Mouse (Mus musculus): ENCODE measurements around the gene 4931406C07Rik. TPM values are rescaled to one million over a fixed set of nuclear protein-coding genes. Genes with fewer than 3 reads are reported as not detected.
"Not testable (repeated sequence)": the region's sequence is repeated elsewhere in the genome, so short reads cannot be mapped to it uniquely, and the experiment has no call there.

The 4931406C07Rik gene
- polyA plus RNA-seq, 1 experiment from 2014 or later: 8.3 TPM

DNA sequence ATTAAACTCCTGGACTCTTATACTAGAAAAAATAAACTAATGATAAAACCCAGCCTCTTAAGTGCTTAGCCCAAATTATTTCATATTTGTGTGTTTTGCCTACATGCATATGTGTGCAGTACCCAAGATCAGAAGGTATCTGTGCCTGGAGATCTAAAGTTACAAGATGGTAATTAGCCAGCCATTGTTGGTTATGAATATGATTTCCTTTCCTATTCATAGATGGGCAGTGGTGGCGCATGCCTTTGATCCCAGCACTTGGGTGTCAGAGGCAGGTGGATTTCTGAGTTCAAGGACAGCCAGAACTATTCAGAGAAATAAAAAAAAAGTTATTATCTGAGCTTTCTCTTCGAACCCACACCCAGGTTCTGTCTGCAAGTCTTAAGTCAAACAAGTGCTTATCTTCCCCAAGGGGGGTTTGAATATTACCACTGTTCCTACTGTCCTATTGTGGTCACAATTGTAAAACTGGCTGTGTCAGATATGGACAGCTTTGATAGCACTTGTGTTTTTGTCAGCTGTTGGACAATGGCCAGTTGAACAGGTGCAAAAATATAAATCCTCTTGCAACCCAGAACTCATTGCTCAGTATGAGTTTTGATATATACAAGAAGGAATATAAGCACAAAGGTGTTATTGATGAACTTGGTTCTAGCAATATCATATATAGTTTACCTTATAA, 5.9 kb upstream of the 4931406C07Rik start:
- DNase-seq (ENCODE audit: low spot score) (no peak), ATAC-seq (no peak)
- no peak overlapping the region for H3K9ac ChIP-seq (ENCODE audit: low read length)
- H3K4me1 ChIP-seq (ENCODE audit: control insufficient read depth, insufficient read depth, low read length): peaks cover 13% of the 10 kb centered on the region
- H3K27me3 ChIP-seq (replicated peaks; ENCODE audit: control insufficient read depth, insufficient read depth, low read length): no peaks in the 10 kb centered on the region
- H3K4me2 ChIP-seq (ENCODE audit: low read length): no peak overlapping the region
- no peak overlapping the region for H3K27ac ChIP-seq (ENCODE audit: low read depth, low read length)
- no peaks in the 10 kb centered on the region for H3K9me3 ChIP-seq (replicated peaks; ENCODE audit: control insufficient read depth, low read length)
- H3K36me3 ChIP-seq (ENCODE audit: control insufficient read depth, insufficient read depth, low read length): peaks cover 79% of the 10 kb centered on the region
- WGBS: 92% methylated on average over 2 of the region's 2 CpGs
- H3K4me3 ChIP-seq (ENCODE audit: low read depth, low read length): no peak overlapping the region

DNA sequence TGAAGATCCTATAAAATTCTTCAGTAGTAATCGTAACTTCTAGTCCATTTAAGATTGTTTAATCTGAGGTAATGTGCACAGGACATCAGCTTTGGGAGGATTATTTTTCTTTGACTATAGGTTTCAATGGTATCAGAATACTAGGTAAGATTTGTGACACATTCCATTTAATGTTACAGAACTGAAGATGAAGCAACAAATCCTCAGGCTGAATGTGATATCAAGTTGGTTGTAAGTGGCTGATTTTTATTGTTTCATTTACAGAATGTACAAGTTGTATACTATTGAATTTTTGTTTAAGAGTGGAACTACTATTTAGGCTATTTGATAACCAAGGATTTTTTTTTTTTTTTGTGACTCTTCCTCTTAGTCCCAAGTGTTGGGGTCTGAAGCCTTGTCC, 3.9 kb upstream of the 4931406C07Rik start:
- H3K9me3 ChIP-seq (replicated peaks; ENCODE audit: control insufficient read depth, low read length): no peaks in the 10 kb centered on the region
- DNase-seq (ENCODE audit: low spot score) (no peak), ATAC-seq (no peak)
- no peak overlapping the region for H3K4me2 ChIP-seq (ENCODE audit: low read length)
- H3K27me3 ChIP-seq (replicated peaks; ENCODE audit: control insufficient read depth, insufficient read depth, low read length): no peaks in the 10 kb centered on the region
- H3K9ac ChIP-seq (ENCODE audit: low read length): no peak overlapping the region
- H3K36me3 ChIP-seq (ENCODE audit: control insufficient read depth, insufficient read depth, low read length): peaks cover 63% of the 10 kb centered on the region
- 95% methylated on average over 1 of the region's 1 CpGs for WGBS
- no peak overlapping the region for H3K4me3 ChIP-seq (ENCODE audit: low read depth, low read length)
- peaks cover 17% of the 10 kb centered on the region for H3K4me1 ChIP-seq (ENCODE audit: control insufficient read depth, insufficient read depth, low read length)
- no peak overlapping the region for H3K27ac ChIP-seq (ENCODE audit: low read depth, low read length)

DNA sequence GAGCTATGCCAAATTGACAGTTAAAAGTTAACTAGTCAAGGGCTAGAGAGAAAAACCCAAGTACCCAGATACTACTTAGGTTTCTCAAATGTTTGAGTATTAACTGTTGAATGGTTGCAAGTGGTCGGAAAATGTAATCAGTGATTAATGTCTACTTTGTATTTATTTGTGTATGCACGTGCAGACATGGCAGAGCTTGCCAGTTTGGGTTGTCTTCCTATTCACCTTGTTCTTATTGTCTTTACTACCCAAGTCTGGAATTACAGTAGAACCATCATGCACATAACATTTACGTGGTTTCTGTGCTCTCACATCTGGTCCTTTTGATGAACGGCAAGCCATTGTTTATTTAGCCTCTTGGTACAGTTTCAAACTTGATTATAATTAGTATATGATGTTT, 3.2 kb upstream of the 4931406C07Rik start:
- peaks cover 17% of the 10 kb centered on the region for H3K4me1 ChIP-seq (ENCODE audit: control insufficient read depth, insufficient read depth, low read length)
- no peaks in the 10 kb centered on the region for H3K27me3 ChIP-seq (replicated peaks; ENCODE audit: control insufficient read depth, insufficient read depth, low read length)
- peak overlapping the region; percentile 21; the same call in 1 of the 2 replicates for H3K9ac ChIP-seq (ENCODE audit: low read length)
- WGBS: 84% methylated on average over 4 of the region's 4 CpGs
- no peak overlapping the region for H3K27ac ChIP-seq (ENCODE audit: low read depth, low read length)
- peak overlapping the region; percentile 18; the same call in 1 of the 2 replicates for H3K4me2 ChIP-seq (ENCODE audit: low read length)
- no peak overlapping the region for H3K4me3 ChIP-seq (ENCODE audit: low read depth, low read length)
- no peaks in the 10 kb centered on the region for H3K9me3 ChIP-seq (replicated peaks; ENCODE audit: control insufficient read depth, low read length)
- DNase-seq (ENCODE audit: low spot score) (no peak), ATAC-seq (no peak)
- H3K36me3 ChIP-seq (ENCODE audit: control insufficient read depth, insufficient read depth, low read length): peaks cover 55% of the 10 kb centered on the region

DNA sequence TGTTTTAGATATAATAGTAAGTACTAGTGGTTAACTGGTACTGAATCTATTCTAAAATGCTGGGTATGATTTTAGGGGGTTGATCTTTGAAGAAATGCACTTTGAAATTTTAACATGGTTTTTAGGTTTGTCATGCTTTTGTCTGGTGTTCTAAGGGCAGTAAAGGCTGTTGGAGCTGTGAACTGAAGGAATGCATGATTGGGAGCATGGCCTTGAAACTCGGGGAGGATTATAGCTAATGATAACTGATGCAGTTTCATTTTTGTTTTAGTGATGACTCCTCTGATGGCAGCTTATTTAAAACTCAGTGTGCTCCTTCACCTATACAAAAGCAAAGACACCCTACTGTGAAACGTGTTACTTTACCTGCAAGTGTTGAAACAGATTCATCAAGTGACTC, 2.0 kb upstream of the 4931406C07Rik start:
- WGBS: 53% methylated on average over 2 of the region's 2 CpGs
- ATAC-seq: no peak

DNA sequence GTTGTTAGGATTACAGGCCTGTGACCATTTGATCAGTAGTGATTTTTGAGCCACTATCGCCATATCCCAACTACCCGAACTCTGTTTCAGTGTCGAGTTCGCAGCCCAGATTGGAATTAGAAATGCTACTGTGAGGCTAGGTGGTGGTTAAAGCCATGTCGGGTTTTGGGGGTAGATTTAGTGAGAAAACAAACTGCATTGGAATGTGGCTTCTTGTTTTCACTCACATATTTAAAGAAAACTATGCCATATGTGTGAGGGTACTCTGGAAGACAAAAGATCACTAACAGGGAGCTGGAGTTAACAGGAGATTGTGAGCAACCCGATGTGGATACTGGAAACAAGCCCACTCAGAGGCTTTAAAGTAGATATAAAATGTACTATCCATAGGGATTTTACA, 1.0 kb upstream of the 4931406C07Rik start:
- H3K36me3 ChIP-seq (ENCODE audit: control insufficient read depth, insufficient read depth, low read length): peaks cover 37% of the 10 kb centered on the region
- H3K27me3 ChIP-seq (replicated peaks; ENCODE audit: control insufficient read depth, insufficient read depth, low read length): no peaks in the 10 kb centered on the region
- H3K4me2 ChIP-seq (ENCODE audit: low read length): peak overlapping the region; percentile 92
- peak overlapping the region; percentile 87 for H3K4me3 ChIP-seq (ENCODE audit: low read depth, low read length)
- 7% methylated on average over 6 of the region's 6 CpGs for WGBS
- ATAC-seq: no peak
- peak overlapping the region; percentile 94 for H3K9ac ChIP-seq (ENCODE audit: low read length)
- no peak for DNase-seq (ENCODE audit: low spot score)
- no peaks in the 10 kb centered on the region for H3K9me3 ChIP-seq (replicated peaks; ENCODE audit: control insufficient read depth, low read length)
- peaks cover 17% of the 10 kb centered on the region for H3K4me1 ChIP-seq (ENCODE audit: control insufficient read depth, insufficient read depth, low read length)
- H3K27ac ChIP-seq (ENCODE audit: low read depth, low read length): no peak overlapping the region

More for the DNA sequence above, 2.0 kb upstream of the 4931406C07Rik start:
- H3K4me3 ChIP-seq (ENCODE audit: low read depth, low read length): no peak overlapping the region
- H3K4me2 ChIP-seq (ENCODE audit: low read length): no peak overlapping the region; the same call in 1 of the 2 replicates
- DNase-seq (ENCODE audit: low spot score): no peak
- no peak overlapping the region for H3K9ac ChIP-seq (ENCODE audit: low read length)
- H3K27ac ChIP-seq (ENCODE audit: low read depth, low read length): no peak overlapping the region
- H3K9me3 ChIP-seq (replicated peaks; ENCODE audit: control insufficient read depth, low read length): no peaks in the 10 kb centered on the region
- H3K36me3 ChIP-seq (ENCODE audit: control insufficient read depth, insufficient read depth, low read length): peaks cover 44% of the 10 kb centered on the region
- no peaks in the 10 kb centered on the region for H3K27me3 ChIP-seq (replicated peaks; ENCODE audit: control insufficient read depth, insufficient read depth, low read length)
- peaks cover 17% of the 10 kb centered on the region for H3K4me1 ChIP-seq (ENCODE audit: control insufficient read depth, insufficient read depth, low read length)

DNA sequence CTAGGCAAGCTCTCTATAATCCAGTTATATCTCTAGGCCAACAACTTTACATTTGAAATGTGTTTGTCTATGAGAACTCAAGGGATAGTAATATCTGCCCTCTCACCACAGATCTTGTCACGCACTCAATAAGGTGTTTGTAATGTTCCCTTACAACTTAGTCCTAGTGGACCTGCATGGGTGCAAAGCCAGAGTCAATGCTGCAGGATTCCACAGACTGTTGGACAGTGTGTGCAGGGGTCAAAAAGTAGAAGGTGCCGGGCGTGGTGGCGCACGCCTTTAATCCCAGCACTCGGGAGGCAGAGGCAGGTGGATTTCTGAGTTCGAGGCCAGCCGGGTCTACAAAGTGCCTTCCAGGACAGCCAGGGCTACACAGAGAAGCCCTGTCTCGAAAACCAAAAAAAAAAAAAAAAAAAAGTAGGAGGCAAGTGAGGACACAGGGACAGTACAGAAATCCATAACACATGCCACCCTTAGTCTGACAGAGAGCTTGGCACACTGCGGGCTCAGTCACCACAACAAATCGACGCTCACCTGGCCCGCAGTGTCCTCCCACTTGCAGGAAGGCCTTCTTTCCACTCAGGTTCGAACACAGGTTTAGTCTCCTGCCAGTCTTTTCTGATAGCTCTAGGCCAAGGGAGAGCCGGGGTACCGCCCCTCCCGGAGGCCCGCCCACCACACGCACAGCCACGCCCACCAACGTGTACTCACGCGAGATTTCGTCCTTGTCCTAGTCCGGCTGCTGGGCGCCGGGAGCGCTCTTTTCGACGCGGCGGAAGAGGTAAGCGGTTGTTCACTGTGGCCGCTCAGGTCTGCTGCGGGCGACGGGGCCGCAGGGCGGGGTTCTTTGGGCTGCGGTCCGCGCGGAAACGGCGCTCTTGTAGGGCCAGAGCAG, 498 bp downstream of the 4931406C07Rik start, which contains the start of gene Taf1d:
Taf1d (plus strand) TSS at position 712 of the 895 bp plus-strand sequence.
- no peaks in the 10 kb centered on the region for H3K9me3 ChIP-seq (replicated peaks; ENCODE audit: control insufficient read depth, low read length)
- peak within 1 kb of the TSS; percentile 87 for H3K4me3 ChIP-seq (ENCODE audit: low read depth, low read length)
- ATAC-seq (peak; percentile 98), DNase-seq (ENCODE audit: low spot score) (peak; percentile 96)
- no peaks in the 10 kb centered on the region for H3K27me3 ChIP-seq (replicated peaks; ENCODE audit: control insufficient read depth, insufficient read depth, low read length)
- peak within 1 kb of the TSS; percentile 85 for H3K27ac ChIP-seq (ENCODE audit: low read depth, low read length)
- H3K36me3 ChIP-seq (ENCODE audit: control insufficient read depth, insufficient read depth, low read length): peaks cover 25% of the 10 kb centered on the region
- 13% methylated on average over 45 of the region's 45 CpGs for WGBS
- H3K4me2 ChIP-seq (ENCODE audit: low read length): peak within 1 kb of the TSS; percentile 92
- peak within 1 kb of the TSS; percentile 94 for H3K9ac ChIP-seq (ENCODE audit: low read length)
- peaks cover 17% of the 10 kb centered on the region for H3K4me1 ChIP-seq (ENCODE audit: control insufficient read depth, insufficient read depth, low read length)

DNA sequence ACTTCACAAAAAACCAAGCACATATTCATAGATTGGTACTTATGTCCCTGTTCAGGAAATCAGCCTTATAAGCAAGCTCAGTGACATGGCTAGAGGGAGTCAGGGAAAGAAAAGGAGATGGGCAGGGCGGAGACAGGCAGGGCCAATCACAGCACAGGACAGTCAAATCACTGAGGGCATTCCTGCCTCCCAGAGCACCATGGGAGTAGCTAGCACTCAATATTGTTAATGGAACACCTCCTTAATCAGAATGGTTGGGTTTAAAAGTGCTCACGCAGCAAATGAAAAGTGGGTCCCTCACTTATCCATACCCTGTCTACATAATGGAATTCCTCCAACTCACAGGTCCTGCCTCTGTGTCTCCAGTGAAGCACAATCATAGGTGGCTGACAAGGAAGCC, 3.4 kb downstream of the 4931406C07Rik start:
- peaks cover 10% of the 10 kb centered on the region; the same call in 1 of the 2 replicates for H3K4me1 ChIP-seq (ENCODE audit: control insufficient read depth, insufficient read depth, low read length)
- H3K9me3 ChIP-seq (replicated peaks; ENCODE audit: control insufficient read depth, low read length): no peaks in the 10 kb centered on the region
- no peak overlapping the region for H3K4me2 ChIP-seq (ENCODE audit: low read length)
- no peak for ATAC-seq
- no peak for DNase-seq (ENCODE audit: low spot score)
- 74% methylated on average over 2 of the region's 2 CpGs for WGBS
- H3K27ac ChIP-seq (ENCODE audit: low read depth, low read length): no peak overlapping the region
- no peak overlapping the region for H3K9ac ChIP-seq (ENCODE audit: low read length)
- H3K36me3 ChIP-seq (ENCODE audit: control insufficient read depth, insufficient read depth, low read length): no peaks in the 10 kb centered on the region
- H3K27me3 ChIP-seq (replicated peaks; ENCODE audit: control insufficient read depth, insufficient read depth, low read length): no peaks in the 10 kb centered on the region
- H3K4me3 ChIP-seq (ENCODE audit: low read depth, low read length): no peak overlapping the region

DNA sequence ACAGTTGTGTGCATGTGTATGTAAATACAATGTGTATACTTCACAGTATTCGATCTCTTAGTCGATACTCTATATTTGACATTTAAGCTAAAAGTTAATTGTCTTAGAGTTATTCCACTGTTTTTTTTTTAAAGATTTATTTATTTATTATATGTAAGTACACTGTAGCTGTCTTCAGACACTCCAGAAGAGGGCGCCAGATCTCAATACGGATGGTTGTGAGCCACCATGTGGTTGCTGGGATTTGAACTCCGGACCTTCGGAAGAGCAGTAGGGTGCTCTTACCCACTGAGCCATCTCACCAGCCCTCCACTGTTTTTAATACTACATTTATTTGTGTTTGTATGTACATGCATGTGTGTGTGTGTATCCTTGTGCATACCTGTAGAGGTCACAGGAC, 4.2 kb downstream of the 4931406C07Rik start:
- 80% methylated on average over 6 of the region's 6 CpGs for WGBS

More for the DNA sequence above, 4.2 kb downstream of the 4931406C07Rik start:
- DNase-seq (ENCODE audit: low spot score); H3K36me3 ChIP-seq (ENCODE audit: control insufficient read depth, insufficient read depth, low read length); H3K27me3 ChIP-seq (replicated peaks; ENCODE audit: control insufficient read depth, insufficient read depth, low read length); H3K27ac ChIP-seq (ENCODE audit: low read depth, low read length); H3K4me1 ChIP-seq (ENCODE audit: control insufficient read depth, insufficient read depth, low read length); H3K9me3 ChIP-seq (replicated peaks; ENCODE audit: control insufficient read depth, low read length); H3K9ac ChIP-seq (ENCODE audit: low read length); H3K4me3 ChIP-seq (ENCODE audit: low read depth, low read length); ATAC-seq; H3K4me2 ChIP-seq (ENCODE audit: low read length): not testable (repeated sequence)

Measured in forebrain, embryonic 14.5 days (tissue).